Mouse (Mus musculus) intestine, embryonic 16.5 days (tissue): ENCODE results near the gene Ptch1. TPM values are rescaled to one million over a fixed set of nuclear protein-coding genes. Genes with fewer than 3 reads are reported as not detected.

Source experiments
- ATAC-seq: fragments of 200-750 bp; cut with Nextera tagmentation; 2 replicates; pipeline ENCODE4 v1.8.0; 2017; ENCODE audit warnings: moderate TSS enrichment, moderate library complexity
- H3K27ac ChIP-seq: fragments of 300-500 bp; sonication (generic); 2 replicates; pipeline ENCODE4 v1.5.1; 2014; ENCODE audit warnings: mild to moderate bottlenecking, low read length
- H3K27me3 ChIP-seq: fragments of 300-500 bp; sonication (generic); replicated peaks from 2 replicates; pipeline ENCODE4 v1.6.1; 2014; ENCODE audit warnings: low read length, control low read depth, mixed read lengths; ENCODE audit not compliant: control insufficient read depth, insufficient read depth
- H3K36me3 ChIP-seq: fragments of 300-500 bp; sonication (generic); 2 replicates; pipeline ENCODE4 v1.6.1; 2014; ENCODE audit warnings: low read length, control low read depth; ENCODE audit not compliant: control insufficient read depth, insufficient read depth
- H3K4me1 ChIP-seq: fragments of 300-500 bp; sonication (generic); 2 replicates; pipeline ENCODE4 v1.6.1; 2014; ENCODE audit warnings: low read length, control low read depth, mixed read lengths; ENCODE audit not compliant: control insufficient read depth, insufficient read depth
- H3K4me2 ChIP-seq: fragments of 300-500 bp; sonication (generic); 2 replicates; pipeline ENCODE4 v1.6.1; 2014; ENCODE audit warnings: low read depth, low read length, control low read depth
- H3K4me3 ChIP-seq: fragments of 300-500 bp; sonication (generic); 2 replicates; pipeline ENCODE4 v1.5.1; 2014; ENCODE audit warnings: mild to moderate bottlenecking, low read length
- H3K9ac ChIP-seq: fragments of 300-500 bp; sonication (generic); 2 replicates; pipeline ENCODE4 v1.6.1; 2014; ENCODE audit warnings: low read depth, low read length
- H3K9me3 ChIP-seq: fragments of 300-500 bp; sonication (generic); 2 replicates; pipeline ENCODE4 v1.6.1; 2016; ENCODE audit warnings: low read length, control low read depth; ENCODE audit not compliant: control insufficient read depth
- WGBS: fragments of 180-500 bp; shearing (Covaris S2); extraction: QIAGEN DNeasy Blood & Tissue Kit; methylation state at CpG from one replicate; pipeline ENCODE4 v1.1.7; 2014; 5-methylcytosine and 5-hydroxymethylcytosine counted together
- polyA plus RNA-seq: library from polyadenylated mRNA; unstranded; fragments of >200 nt; fragmentation: Nextera tagmentation; extraction: Ambion mirVana; gene quantifications from 2 replicates; pipeline ENCODE4 v1.2.1, GENCODE M21; 2015

Ptch1 gene
- polyA plus RNA-seq, 1 experiment from 2014 or later, result 24.5 TPM

- Histone ChIP-seq H3K36me3 (peaks cover 22% of the 10 kb centered on the region), H3K27ac (no peak overlapping the region), H3K9me3 (no peaks in the 10 kb centered on the region), H3K9ac (no peak overlapping the region), H3K4me3 (no peak overlapping the region), H3K27me3 (no peaks in the 10 kb centered on the region), H3K4me1 (0 out of 2 replicates have a peak, but pooled peaks cover 10% of the 10 kb centered on the region), H3K4me2 (no peak overlapping the region)
- ATAC-seq, result no peak
- 72% methylated on average over 13 of the region's 13 CpGs for WGBS
Observed at GRCm38 (mm10) chr13:63544119-63544966, 29.1 kb downstream of the Ptch1 start.

- H3K36me3 ChIP-seq, result peaks cover 31% of the 10 kb centered on the region
- H3K27ac ChIP-seq, result no peak overlapping the region
- H3K4me1 ChIP-seq, result 0 out of 2 replicates have a peak, but pooled peaks cover 6% of the 10 kb centered on the region
- H3K9me3 ChIP-seq, result no peaks in the 10 kb centered on the region
- H3K4me3 ChIP-seq, result no peak overlapping the region
- H3K27me3 ChIP-seq, result no peaks in the 10 kb centered on the region
- 59% methylated on average over 6 of the region's 6 CpGs for WGBS
- ATAC-seq, result no peak
- H3K9ac ChIP-seq, result no peak overlapping the region
- no peak overlapping the region for H3K4me2 ChIP-seq
Observed at GRCm38 (mm10) chr13:63543459-63543858, 29.9 kb downstream of the Ptch1 start.

- WGBS, result 68% methylated on average over 3 of the region's 3 CpGs
- Histone ChIP-seq H3K4me2 (no peak overlapping the region), H3K36me3 (peaks cover 35% of the 10 kb centered on the region), H3K9ac (no peak overlapping the region), H3K27ac (no peak overlapping the region), H3K4me3 (no peak overlapping the region), H3K9me3 (no peaks in the 10 kb centered on the region), H3K4me1 (0 out of 2 replicates have a peak, but pooled peaks cover 6% of the 10 kb centered on the region), H3K27me3 (no peaks in the 10 kb centered on the region)
- ATAC-seq, result no peak
Observed at GRCm38 (mm10) chr13:63542796-63543384, 30.5 kb downstream of the Ptch1 start.

- 0 out of 2 replicates have a peak, but pooled peaks cover 6% of the 10 kb centered on the region for H3K4me1 ChIP-seq
Observed at GRCm38 (mm10) chr13:63541510-63541909, 31.9 kb downstream of the Ptch1 start.

GRCm38 (mm10) chr13:63540584-63540983, 32.8 kb downstream of the Ptch1 start:
- Histone ChIP-seq H3K27me3 (no peaks in the 10 kb centered on the region), H3K4me3 (no peak overlapping the region), H3K36me3 (peaks cover 42% of the 10 kb centered on the region), H3K9me3 (no peaks in the 10 kb centered on the region), H3K4me2 (no peak overlapping the region), H3K9ac (no peak overlapping the region), H3K27ac (no peak overlapping the region), H3K4me1 (0 out of 2 replicates have a peak, but pooled peaks cover 2% of the 10 kb centered on the region)
- 85% methylated on average over 12 of the region's 12 CpGs for WGBS
- ATAC-seq, result no peak

More at GRCm38 (mm10) chr13:63541510-63541909, 31.9 kb downstream of the Ptch1 start:
- Histone ChIP-seq H3K36me3 (peaks cover 37% of the 10 kb centered on the region), H3K27ac (no peak overlapping the region), H3K4me2 (no peak overlapping the region), H3K27me3 (no peaks in the 10 kb centered on the region), H3K9me3 (no peaks in the 10 kb centered on the region), H3K9ac (no peak overlapping the region), H3K4me3 (no peak overlapping the region)
- no peak for ATAC-seq

- no peak for ATAC-seq
- Histone ChIP-seq H3K9ac (no peak overlapping the region), H3K4me3 (no peak overlapping the region), H3K4me1 (no peaks in the 10 kb centered on the region; the same call in 1 of the 2 replicates), H3K27me3 (no peaks in the 10 kb centered on the region), H3K9me3 (no peaks in the 10 kb centered on the region), H3K36me3 (peaks cover 46% of the 10 kb centered on the region), H3K27ac (no peak overlapping the region), H3K4me2 (no peak overlapping the region)
- WGBS, result 53% methylated on average over 4 of the region's 4 CpGs
Observed at GRCm38 (mm10) chr13:63534981-63535380, 38.4 kb downstream of the Ptch1 start.

GRCm38 (mm10) chr13:63530857-63531256, 42.5 kb downstream of the Ptch1 start:
- no peak for ATAC-seq
- Histone ChIP-seq H3K4me2 (no peak overlapping the region), H3K27ac (no peak overlapping the region), H3K27me3 (no peaks in the 10 kb centered on the region), H3K4me3 (no peak overlapping the region), H3K36me3 (peaks cover 28% of the 10 kb centered on the region), H3K9ac (no peak overlapping the region), H3K9me3 (no peaks in the 10 kb centered on the region), H3K4me1 (peaks cover 33% of the 10 kb centered on the region)
- WGBS, result 69% methylated on average over 9 of the region's 9 CpGs

- Histone ChIP-seq H3K9ac (no peak overlapping the region), H3K27ac (no peak overlapping the region), H3K4me1 (peaks cover 35% of the 10 kb centered on the region), H3K9me3 (no peaks in the 10 kb centered on the region), H3K4me3 (no peak overlapping the region), H3K36me3 (peaks cover 28% of the 10 kb centered on the region), H3K4me2 (no peak overlapping the region), H3K27me3 (no peaks in the 10 kb centered on the region)
- ATAC-seq, result no peak
- 49% methylated on average over 3 of the region's 3 CpGs for WGBS
Observed at GRCm38 (mm10) chr13:63530371-63530764, 43.0 kb downstream of the Ptch1 start.

GRCm38 (mm10) chr13:63529602-63530370, 43.6 kb downstream of the Ptch1 start:
- Histone ChIP-seq H3K27me3 (no peaks in the 10 kb centered on the region), H3K4me3 (no peak overlapping the region), H3K4me2 (no peak overlapping the region), H3K4me1 (peaks cover 39% of the 10 kb centered on the region), H3K9me3 (no peaks in the 10 kb centered on the region), H3K9ac (no peak overlapping the region), H3K27ac (no peak overlapping the region), H3K36me3 (peaks cover 28% of the 10 kb centered on the region)
- no peak for ATAC-seq
- WGBS, result 51% methylated on average over 3 of the region's 3 CpGs
